Mouse (Mus musculus) CH12.LX (cell line): ENCODE results near the gene Mrpl52. TPM values are rescaled to one million over a fixed set of nuclear protein-coding genes. Genes with fewer than 3 reads are reported as not detected.

Experiments used
- DNase-seq: peaks from one replicate; pipeline ENCODE4 v3.0.0-alpha.2; 2013; ENCODE audit errors: extremely low read depth
- H3K27ac ChIP-seq: 2 replicates; pipeline ENCODE4 v1.5.1; 2012; ENCODE audit warnings: low read depth, mild to moderate bottlenecking, control low read depth, moderate library complexity; ENCODE audit not compliant: insufficient read depth
- H3K27me3 ChIP-seq: replicated peaks from 2 replicates; pipeline ENCODE3; 2012; ENCODE audit warnings: inconsistent platforms
- H3K36me3 ChIP-seq, 2 experiments: replicated peaks in 1 of 2; 2 replicates each; pipeline versions ENCODE3 to v1.6.1; 2012; ENCODE audit warnings: inconsistent platforms in 1 of 2, low read length in 1 of 2, mild to moderate bottlenecking in 1 of 2, mixed read lengths in 1 of 2, moderate library complexity in 1 of 2; ENCODE audit not compliant: control insufficient read depth in 1 of 2, insufficient read depth in 1 of 2
- H3K4me1 ChIP-seq, 2 experiments: 2 replicates each; pipeline ENCODE4 v1.6.1; 2012; ENCODE audit warnings: inconsistent platforms in 1 of 2, moderate library complexity in 1 of 2; ENCODE audit not compliant: insufficient read depth in 2 of 2, control insufficient read depth in 1 of 2
- H3K4me2 ChIP-seq: 2 replicates; pipeline ENCODE4 v1.6.1; 2012; ENCODE audit warnings: low read depth, mild to moderate bottlenecking, control low read depth; ENCODE audit not compliant: poor library complexity, insufficient read depth, severe bottlenecking
- H3K4me3 ChIP-seq, 3 experiments: fragments of 150-350 bp in 1 of 3; sonication (generic) in 1 of 3; replicated peaks in 1 of 3; 2 replicates each; pipeline versions ENCODE3 to v1.5.1; 2011 to 2012; ENCODE audit warnings: low read depth in 2 of 3, low read length in 2 of 3, mild to moderate bottlenecking in 2 of 3, moderate library complexity in 2 of 3, control low read depth in 1 of 3, improper control_type of control experiment in 1 of 3, inconsistent platforms in 1 of 3, mixed read lengths in 1 of 3; ENCODE audit not compliant: poor library complexity in 1 of 3
- H3K79me2 ChIP-seq: replicated peaks from 2 replicates; pipeline ENCODE4 v1.6.1; 2012; ENCODE audit warnings: mild to moderate bottlenecking, moderate library complexity; ENCODE audit not compliant: control insufficient read depth, poor library complexity, insufficient read depth, severe bottlenecking; ENCODE audit errors: extremely low read depth
- H3K9ac ChIP-seq: 2 replicates; pipeline ENCODE4 v1.6.1; 2012; ENCODE audit warnings: low read depth, mild to moderate bottlenecking, control low read depth, moderate library complexity; ENCODE audit not compliant: insufficient read depth
- H3K9me3 ChIP-seq: replicated peaks from 2 replicates; pipeline ENCODE3; 2012; ENCODE audit warnings: low read length, inconsistent platforms, mixed read lengths
- CHD2 ChIP-seq: IDR thresholded peaks from 2 replicates; pipeline ENCODE4 v1.6.1; 2011; ENCODE audit warnings: low read length, improper control_type of control experiment
- CTCF ChIP-seq, 2 experiments: IDR thresholded peaks in 1 of 2; conservative IDR thresholded peaks in 1 of 2; 2 replicates each; pipeline ENCODE4 v1.5.1; 2011 to 2012; ENCODE audit warnings: low read depth in 2 of 2, low read length in 2 of 2, improper control_type of control experiment in 1 of 2, inconsistent platforms in 1 of 2, mild to moderate bottlenecking in 1 of 2, moderate library complexity in 1 of 2
- ELF1 ChIP-seq: IDR thresholded peaks from 2 replicates; pipeline ENCODE4 v1.6.1; 2014; ENCODE audit warnings: low read depth, mild to moderate bottlenecking, inconsistent platforms, low read length, improper control_type of control experiment
- GABPA ChIP-seq: IDR thresholded peaks from 2 replicates; pipeline ENCODE4 v1.6.1; 2012; ENCODE audit warnings: low read depth, low read length, improper control_type of control experiment, inconsistent platforms; ENCODE audit not compliant: insufficient replicate concordance
- IRF4 ChIP-seq: IDR thresholded peaks from 2 replicates; pipeline ENCODE4 v1.6.1; 2014; ENCODE audit warnings: low read depth, mild to moderate bottlenecking, inconsistent platforms, low read length, improper control_type of control experiment
- JUN ChIP-seq: IDR thresholded peaks from 2 replicates; pipeline ENCODE4 v1.6.1; 2011; ENCODE audit warnings: low read depth, mild to moderate bottlenecking, low read length, improper control_type of control experiment, moderate library complexity; ENCODE audit not compliant: insufficient read depth
- JUND ChIP-seq: conservative IDR thresholded peaks from 2 replicates; pipeline ENCODE4 v1.6.1; 2011; ENCODE audit warnings: low read depth, low read length, improper control_type of control experiment
- KAT2A ChIP-seq: IDR thresholded peaks from 2 replicates; pipeline ENCODE4 v1.6.1; 2012; ENCODE audit warnings: low read length, improper control_type of control experiment, inconsistent platforms; ENCODE audit not compliant: insufficient replicate concordance
- MAX ChIP-seq: IDR thresholded peaks from 2 replicates; pipeline ENCODE4 v1.6.1; 2011; ENCODE audit warnings: low read length, improper control_type of control experiment
- MAZ ChIP-seq: IDR thresholded peaks from 2 replicates; pipeline ENCODE4 v1.6.1; 2012; ENCODE audit warnings: low read depth, mild to moderate bottlenecking, inconsistent platforms, low read length, improper control_type of control experiment, moderate library complexity
- MEF2A ChIP-seq: IDR thresholded peaks from 2 replicates; pipeline ENCODE4 v1.6.1; 2014; ENCODE audit warnings: low read depth, mild to moderate bottlenecking, inconsistent platforms, low read length, improper control_type of control experiment, borderline replicate concordance
- MYC ChIP-seq: IDR thresholded peaks from 2 replicates; pipeline ENCODE4 v1.6.1; 2011; ENCODE audit warnings: low read depth, mild to moderate bottlenecking, improper control_type of control experiment, low read length
- POLR2AphosphoS2 ChIP-seq: IDR thresholded peaks from 2 replicates; pipeline ENCODE4 v1.6.1; 2011; ENCODE audit warnings: low read depth, low read length, improper control_type of control experiment
- RAD21 ChIP-seq: IDR thresholded peaks from 2 replicates; pipeline ENCODE4 v1.6.1; 2011; ENCODE audit warnings: low read depth, mild to moderate bottlenecking, low read length, improper control_type of control experiment, moderate library complexity
- RCOR1 ChIP-seq: conservative IDR thresholded peaks from 2 replicates; pipeline ENCODE4 v1.6.1; 2012; ENCODE audit warnings: low read depth, mild to moderate bottlenecking, inconsistent platforms, low read length, improper control_type of control experiment
- SIN3A ChIP-seq: IDR thresholded peaks from 2 replicates; pipeline ENCODE4 v1.6.1; 2012; ENCODE audit warnings: low read length, improper control_type of control experiment, inconsistent platforms
- SMC3 ChIP-seq: IDR thresholded peaks from 2 replicates; pipeline ENCODE4 v1.6.1; 2011; ENCODE audit warnings: low read depth, low read length, improper control_type of control experiment
- USF1 ChIP-seq: IDR thresholded peaks from 2 replicates; pipeline ENCODE4 v1.6.1; 2014; ENCODE audit warnings: low read depth, mild to moderate bottlenecking, inconsistent platforms, low read length, improper control_type of control experiment
- USF2 ChIP-seq: conservative IDR thresholded peaks from 2 replicates; pipeline ENCODE4 v1.6.1; 2011; ENCODE audit warnings: low read depth, low read length, improper control_type of control experiment
- ZC3H11A ChIP-seq: IDR thresholded peaks from 2 replicates; pipeline ENCODE4 v1.6.1; 2012; ENCODE audit warnings: low read depth, mild to moderate bottlenecking, inconsistent platforms, low read length, improper control_type of control experiment
- ZKSCAN1 ChIP-seq: IDR thresholded peaks from 2 replicates; pipeline ENCODE4 v1.6.1; 2012; ENCODE audit warnings: low read depth, inconsistent platforms, low read length, improper control_type of control experiment, borderline replicate concordance
- ZMIZ1 ChIP-seq: IDR thresholded peaks from 2 replicates; pipeline ENCODE4 v1.6.1; 2012; ENCODE audit warnings: low read depth, mild to moderate bottlenecking, inconsistent platforms, low read length, improper control_type of control experiment
- ZNF384 ChIP-seq: IDR thresholded peaks from 2 replicates; pipeline ENCODE4 v1.6.1; 2012; ENCODE audit warnings: low read depth, low read length, improper control_type of control experiment, inconsistent platforms
- dilution Hi-C: fragments of 300-500 bp; cut with MboI; formaldehyde crosslinking; loops from 2 replicates; pipeline ENCODE4 v1.14.3; 2020; ENCODE audit warnings: low sequenced_read_pairs; ENCODE audit not compliant: extremely low pct_unique_long_range_greater_than_20kb, extremely low pct_ligation_motif_present
- in situ Hi-C: fragments of 300-500 bp; cut with MboI; formaldehyde crosslinking; loops from 3 replicates; pipeline ENCODE4 v1.14.3; 2019; ENCODE audit warnings: low sequenced_read_pairs, low pct_ligation_motif_present, low pct_unique_long_range_greater_than_20kb, mixed read lengths
- polyA plus RNA-seq: library from polyadenylated mRNA; unstranded; fragments of >175 nt; gene quantifications from 2 replicates; pipeline ENCODE4 v1.2.1, GENCODE M21; 2012; ENCODE audit warnings: low read depth; ENCODE audit not compliant: insufficient read length
- total RNA-seq, 2 experiments: library from RNA; depleted of rRNA; stranded (reverse); fragments of 300-350 nt in 1 of 2; fragments of >200 nt in 1 of 2; gene quantifications; 2 replicates each; pipeline ENCODE4 v1.2.3; 2012 to 2014

The Mrpl52 gene
- total and polyA plus RNA-seq, 3 experiments: 87.9 to 309 (median 230) TPM

- Histone ChIP-seq H3K4me3 (no peak overlapping the region), H3K4me2 (no peak overlapping the region), H3K9me3 (no peaks in the 10 kb centered on the region), H3K9ac (no peak overlapping the region), H3K4me1 (peaks cover 0 to 23% of the 10 kb centered on the region in 2 experiments; a peak in 2 of 4 replicates), H3K27me3 (no peaks in the 10 kb centered on the region), H3K36me3 (peaks cover 3 to 4% of the 10 kb centered on the region in 2 experiments), H3K27ac (no peak overlapping the region), H3K79me2 (no peaks in the 10 kb centered on the region)
- in situ Hi-C loops: loop anchor here (25.0 kb wide), 1 partner anchor 361 kb away; no protein-coding TSS in a partner anchor
- dilution Hi-C loops: no loop called here
- no peak for DNase-seq
- TF ChIP-seq SMC3 (peak; percentile 64), USF2 (no peak), RCOR1 (no peak), RAD21 (peak; percentile 55), POLR2AphosphoS2 (no peak), MAX (no peak), MYC (0 out of 2 replicates have a peak, but pooled peaks have one; percentile 61), CTCF (conservative IDR thresholded peaks at IDR 0.05 in 1 of 2, IDR thresholded peaks at IDR 0.05 in 1 of 2; ENCODE audit: low read depth in 2 of 2, low read length in 2 of 2) (peak; percentile 53 to 75), ELF1 (no peak), ZKSCAN1 (no peak)
Observed at GRCm38 (mm10) chr14:54423406-54423805, 3.3 kb upstream of the Mrpl52 start.

DNA sequence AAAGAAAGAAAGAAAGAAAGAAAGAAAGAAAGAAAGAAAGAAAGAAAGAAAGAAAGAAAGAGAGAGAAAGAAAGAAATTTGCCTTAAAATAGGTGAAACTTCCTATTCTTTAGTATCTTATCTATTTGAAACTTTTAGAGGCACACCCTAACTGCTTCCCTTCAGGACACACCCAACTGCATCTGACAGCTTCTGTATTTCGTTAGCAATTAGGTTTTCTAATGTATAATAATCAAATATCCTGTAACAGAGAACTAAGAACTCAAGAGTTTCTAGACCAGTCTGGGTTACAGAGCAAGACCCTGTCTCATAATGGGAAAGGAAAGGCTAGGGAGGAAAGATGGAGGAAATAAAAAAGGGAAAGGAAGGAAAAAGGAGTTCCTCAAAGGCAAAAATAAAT is 2.1 kb upstream of the Mrpl52 start:
- Histone ChIP-seq H3K4me1 (peaks cover 0 to 25% of the 10 kb centered on the region in 2 experiments; a peak in 2 of 4 replicates), H3K4me2 (no peak overlapping the region), H3K79me2 (no peaks in the 10 kb centered on the region), H3K27me3 (no peaks in the 10 kb centered on the region), H3K9ac (no peak overlapping the region), H3K27ac (no peak overlapping the region), H3K9me3 (no peaks in the 10 kb centered on the region), H3K4me3 (no peak overlapping the region), H3K36me3 (peaks cover 8 to 14% of the 10 kb centered on the region in 2 experiments)
- no peak for DNase-seq
- dilution Hi-C loops: no loop called here
- in situ Hi-C loops: loop anchor here (25.0 kb wide), 1 partner anchor 362 kb away; no protein-coding TSS in a partner anchor
- TF ChIP-seq MYC: no peak
- TF ChIP-seq USF1: no peak
- TF ChIP-seq SIN3A: no peak
- no peak for TF ChIP-seq JUND
- TF ChIP-seq CHD2: no peak
- TF ChIP-seq ZKSCAN1: no peak
- no peak for TF ChIP-seq JUN
- no peak for TF ChIP-seq ELF1
- TF ChIP-seq MAZ: no peak
- no peak for TF ChIP-seq MEF2A
- no peak for TF ChIP-seq KAT2A
- TF ChIP-seq USF2: no peak
- no peak for TF ChIP-seq GABPA
- TF ChIP-seq IRF4: no peak
- TF ChIP-seq ZC3H11A: no peak
- TF ChIP-seq ZNF384: no peak
- no peak for TF ChIP-seq ZMIZ1
